Mouse (Mus musculus): ENCODE measurements around the gene Olfr575. TPM values are rescaled to one million over a fixed set of nuclear protein-coding genes. Genes with fewer than 3 reads are reported as not detected.

Gene Olfr575
- not detected in 2 replicates for total RNA-seq (2014; fragmentation: Nextera tagmentation)
- total RNA-seq (2017): 0.11 TPM in 1 of 2 replicates, not detected in the other
- polyA plus RNA-seq (2012): not detected in 2 replicates

- H3K4me3 ChIP-seq (ENCODE audit: low read depth, low read length): no peak within 1 kb of the TSS
- no peaks in the 10 kb centered on the region for H3K36me3 ChIP-seq (replicated peaks)
- peak; percentile 76 for ATAC-seq (ENCODE audit: extremely low read depth, insufficient number of reproducible peaks, low FRiP score, poor library complexity, severe bottlenecking)
- H3K9me3 ChIP-seq (replicated peaks): no peaks in the 10 kb centered on the region
- H3K4me1 ChIP-seq (ENCODE audit: insufficient read depth, low read depth, low read length): peaks cover 11% of the 10 kb centered on the region; the same call in 1 of the 2 replicates
- no peaks in the 10 kb centered on the region for H3K27me3 ChIP-seq (ENCODE audit: insufficient read depth, low read length)
- TF ChIP-seq CTCF (IDR thresholded peaks at IDR 0.05; ENCODE audit: low read depth, low read length) (no peak), GATA2 (IDR thresholded peaks at IDR 0.05; ENCODE audit: borderline replicate concordance, low read depth, low read length) (no peak), TAL1 (conservative IDR thresholded peaks at IDR 0.05; ENCODE audit: low read depth, low read length) (peak; percentile 91), GATA1 (IDR thresholded peaks at IDR 0.05; ENCODE audit: borderline replicate concordance, low read length) (no peak)
- no peak for DNase-seq (ENCODE audit: low spot score)
Observed at GRCm38 (mm10) chr7:102958593-102958992, at the start of gene Olfr575. TSS of gene Olfr575 (minus strand) at chr7:102958775.

GRCm38 (mm10) chr7:102989224-102989623 is 30.6 kb upstream of the Olfr575 start, which contains the start of gene Olfr578:
TSS of gene Olfr578 (minus strand) at chr7:102989324.
- Histone ChIP-seq H3K4me3 (ENCODE audit: low read depth, low read length) (no peak within 1 kb of the TSS), H3K36me3 (replicated peaks) (no peaks in the 10 kb centered on the region), H3K27me3 (ENCODE audit: insufficient read depth, low read length) (no peaks in the 10 kb centered on the region), H3K4me1 (ENCODE audit: insufficient read depth, low read depth, low read length) (no peaks in the 10 kb centered on the region), H3K9me3 (replicated peaks) (no peaks in the 10 kb centered on the region)
- no peak for ATAC-seq (ENCODE audit: extremely low read depth, insufficient number of reproducible peaks, low FRiP score, poor library complexity, severe bottlenecking)
- no peak for DNase-seq (ENCODE audit: low spot score)
- TF ChIP-seq POLR2AphosphoS5 (IDR thresholded peaks at IDR 0.05; ENCODE audit: insufficient replicate concordance, low read depth, low read length): no peak
- TF ChIP-seq GATA1 (IDR thresholded peaks at IDR 0.05; ENCODE audit: borderline replicate concordance, low read length): no peak
- TF ChIP-seq TAL1 (conservative IDR thresholded peaks at IDR 0.05; ENCODE audit: low read depth, low read length): no peak
- TF ChIP-seq CTCF (IDR thresholded peaks at IDR 0.05; ENCODE audit: low read depth, low read length): no peak
- no peak for TF ChIP-seq GATA2 (IDR thresholded peaks at IDR 0.05; ENCODE audit: borderline replicate concordance, low read depth, low read length)

GRCm38 (mm10) chr7:102975843-102976242 is 17.3 kb upstream of the Olfr575 start, which contains the start of gene Olfr577:
TSS of gene Olfr577 (minus strand) at chr7:102975943.
- Histone ChIP-seq H3K36me3 (replicated peaks) (no peaks in the 10 kb centered on the region), H3K4me1 (ENCODE audit: insufficient read depth, low read depth, low read length) (no peaks in the 10 kb centered on the region), H3K9me3 (replicated peaks) (no peaks in the 10 kb centered on the region), H3K4me3 (ENCODE audit: low read depth, low read length) (no peak within 1 kb of the TSS), H3K27me3 (ENCODE audit: insufficient read depth, low read length) (no peaks in the 10 kb centered on the region)
- TF ChIP-seq TAL1 (conservative IDR thresholded peaks at IDR 0.05; ENCODE audit: low read depth, low read length): no peak
- TF ChIP-seq CTCF (IDR thresholded peaks at IDR 0.05; ENCODE audit: low read depth, low read length): no peak
- TF ChIP-seq POLR2AphosphoS5 (IDR thresholded peaks at IDR 0.05; ENCODE audit: insufficient replicate concordance, low read depth, low read length): no peak
- TF ChIP-seq GATA2 (IDR thresholded peaks at IDR 0.05; ENCODE audit: borderline replicate concordance, low read depth, low read length): no peak
- no peak for TF ChIP-seq GATA1 (IDR thresholded peaks at IDR 0.05; ENCODE audit: borderline replicate concordance, low read length)
- DNase-seq (ENCODE audit: low spot score) (no peak), ATAC-seq (ENCODE audit: extremely low read depth, insufficient number of reproducible peaks, low FRiP score, poor library complexity, severe bottlenecking) (no peak)

- Histone ChIP-seq H3K4me1 (ENCODE audit: insufficient read depth, low read depth, low read length) (no peaks in the 10 kb centered on the region), H3K9me3 (replicated peaks) (no peaks in the 10 kb centered on the region), H3K27me3 (ENCODE audit: insufficient read depth, low read length) (no peaks in the 10 kb centered on the region), H3K36me3 (replicated peaks) (no peaks in the 10 kb centered on the region), H3K4me3 (ENCODE audit: low read depth, low read length) (no peak overlapping the region)
- TF ChIP-seq CTCF (IDR thresholded peaks at IDR 0.05; ENCODE audit: low read depth, low read length) (no peak), TAL1 (conservative IDR thresholded peaks at IDR 0.05; ENCODE audit: low read depth, low read length) (no peak), GATA2 (IDR thresholded peaks at IDR 0.05; ENCODE audit: borderline replicate concordance, low read depth, low read length) (no peak), POLR2AphosphoS5 (IDR thresholded peaks at IDR 0.05; ENCODE audit: insufficient replicate concordance, low read depth, low read length) (no peak), GATA1 (IDR thresholded peaks at IDR 0.05; ENCODE audit: borderline replicate concordance, low read length) (no peak)
- DNase-seq (ENCODE audit: low spot score): no peak
- ATAC-seq (ENCODE audit: extremely low read depth, insufficient number of reproducible peaks, low FRiP score, poor library complexity, severe bottlenecking): no peak
Observed at GRCm38 (mm10) chr7:102974399-102974798, 15.8 kb upstream of the Olfr575 start.

- no peak for ATAC-seq (ENCODE audit: extremely low read depth, insufficient number of reproducible peaks, low FRiP score, poor library complexity, severe bottlenecking)
- H3K4me3 ChIP-seq (ENCODE audit: low read depth, low read length): no peak within 1 kb of the TSS
- peaks cover 9% of the 10 kb centered on the region; the same call in 1 of the 2 replicates for H3K4me1 ChIP-seq (ENCODE audit: insufficient read depth, low read depth, low read length)
- no peaks in the 10 kb centered on the region for H3K9me3 ChIP-seq (replicated peaks)
- no peak for DNase-seq (ENCODE audit: low spot score)
- no peaks in the 10 kb centered on the region for H3K36me3 ChIP-seq (replicated peaks)
- TF ChIP-seq GATA1 (IDR thresholded peaks at IDR 0.05; ENCODE audit: borderline replicate concordance, low read length) (no peak), CTCF (IDR thresholded peaks at IDR 0.05; ENCODE audit: low read depth, low read length) (no peak), GATA2 (IDR thresholded peaks at IDR 0.05; ENCODE audit: borderline replicate concordance, low read depth, low read length) (no peak), POLR2AphosphoS5 (IDR thresholded peaks at IDR 0.05; ENCODE audit: insufficient replicate concordance, low read depth, low read length) (no peak), TAL1 (conservative IDR thresholded peaks at IDR 0.05; ENCODE audit: low read depth, low read length) (no peak)
- H3K27me3 ChIP-seq (ENCODE audit: insufficient read depth, low read length): no peaks in the 10 kb centered on the region
Observed at GRCm38 (mm10) chr7:102962360-102962759, 3.8 kb upstream of the Olfr575 start, which contains the start of gene Olfr576. TSS of gene Olfr576 (plus strand) at chr7:102962660.

GRCm38 (mm10) chr7:102958137-102958536 is 438 bp downstream of the Olfr575 start:
- Histone ChIP-seq H3K4me1 (ENCODE audit: insufficient read depth, low read depth, low read length) (peaks cover 11% of the 10 kb centered on the region; the same call in 1 of the 2 replicates), H3K9me3 (replicated peaks) (no peaks in the 10 kb centered on the region), H3K36me3 (replicated peaks) (no peaks in the 10 kb centered on the region), H3K27me3 (ENCODE audit: insufficient read depth, low read length) (no peaks in the 10 kb centered on the region), H3K4me3 (ENCODE audit: low read depth, low read length) (no peak overlapping the region)
- DNase-seq (ENCODE audit: low spot score) (no peak), ATAC-seq (ENCODE audit: extremely low read depth, insufficient number of reproducible peaks, low FRiP score, poor library complexity, severe bottlenecking) (no peak)
- TF ChIP-seq POLR2AphosphoS5 (IDR thresholded peaks at IDR 0.05; ENCODE audit: insufficient replicate concordance, low read depth, low read length) (no peak), CTCF (IDR thresholded peaks at IDR 0.05; ENCODE audit: low read depth, low read length) (no peak), GATA2 (IDR thresholded peaks at IDR 0.05; ENCODE audit: borderline replicate concordance, low read depth, low read length) (no peak), GATA1 (IDR thresholded peaks at IDR 0.05; ENCODE audit: borderline replicate concordance, low read length) (no peak), TAL1 (conservative IDR thresholded peaks at IDR 0.05; ENCODE audit: low read depth, low read length) (no peak)
